ENCODE assay signal across 30 mouse cellular contexts in genomic region chr11:74405201-74405600, GRCm38 (mm10). TPM values are rescaled to one million over a fixed set of nuclear protein-coding genes. Genes with fewer than 3 reads are reported as not detected.
DNase-seq lines count a peak whose midpoint lies in the region; ATAC-seq and TF ChIP-seq lines count a peak whose summit lies in the region.
"Had no signal": no experiment of that assay in that cellular context is flagged by ENCODE, and none has a peak within 500 bp of the region (broad histone marks: within the 10 kb centered on the region; RNA-seq: fewer than 3 reads in every experiment).

No protein-coding gene starts in this region.

- H3K36me3 ChIP-seq in kidney, embryonic 14.5 days (ENCODE audit: control insufficient read depth, insufficient read depth, low read length) = no peaks in the 10 kb centered on the region
- H3K36me3 ChIP-seq: forebrain, embryonic 10.5 days; heart, embryonic 10.5 days had no signal

- ATAC-seq in kidney, embryonic 14.5 days (ENCODE audit: low FRiP score, low TSS enrichment) = no peak
- ATAC-seq: activated CD4-positive, CD25-positive, alpha-beta regulatory T cell, adult 4 months; forebrain, embryonic 14.5 days; forebrain, postnatal 0 days had no signal

- 69% methylated on average over 7 of the region's 7 CpGs for WGBS in kidney, embryonic 14.5 days

- no peak for TF ChIP-seq CTCF in gastrocnemius, adult 2 months (IDR thresholded peaks at IDR 0.05)

- no peak overlapping the region for H3K4me3 ChIP-seq in gastrocnemius, adult 2 months
- no peak overlapping the region for H3K4me3 ChIP-seq in kidney, embryonic 14.5 days (ENCODE audit: low read length)
- H3K4me3 ChIP-seq: forebrain, embryonic 10.5 days; heart, adult 2 months; heart, embryonic 10.5 days; heart, embryonic 13.5 days; hindbrain, embryonic 15.5 days had no signal

- peaks cover 25% of the 10 kb centered on the region for H3K4me1 ChIP-seq in kidney, embryonic 14.5 days (ENCODE audit: control insufficient read depth, insufficient read depth, low read length)

- H3K9me3 ChIP-seq in kidney, embryonic 14.5 days (ENCODE audit: control insufficient read depth, low read length) = no peaks in the 10 kb centered on the region
- H3K9me3 ChIP-seq: forebrain, embryonic 10.5 days; heart, embryonic 10.5 days; heart, embryonic 13.5 days; hindbrain, embryonic 15.5 days had no signal

- no peak overlapping the region for H3K4me2 ChIP-seq in kidney, embryonic 14.5 days (replicated peaks; ENCODE audit: low read depth, low read length)
- H3K4me2 ChIP-seq: heart, embryonic 13.5 days; hindbrain, embryonic 15.5 days had no signal

- intact Hi-C loops in gastrocnemius, adult 2 months (cut with DNase I) = loop anchor here (5.0 kb wide), 1 partner anchor 42 kb away; no protein-coding TSS in a partner anchor

- peak overlapping the region; percentile 20; the same call in 1 of the 2 replicates for H3K27ac ChIP-seq in gastrocnemius, adult 2 months
- H3K27ac ChIP-seq in kidney, embryonic 14.5 days (ENCODE audit: low read depth, low read length) = no peak overlapping the region
- H3K27ac ChIP-seq: forebrain, embryonic 10.5 days; heart, adult 2 months; heart, embryonic 10.5 days; heart, embryonic 13.5 days; hindbrain, embryonic 15.5 days had no signal

- no peaks in the 10 kb centered on the region for H3K27me3 ChIP-seq in kidney, embryonic 14.5 days (ENCODE audit: control insufficient read depth, insufficient read depth, low read length)
- H3K27me3 ChIP-seq: heart, embryonic 13.5 days; hindbrain, embryonic 15.5 days had no signal

- no peak overlapping the region for H3K9ac ChIP-seq in kidney, embryonic 14.5 days (ENCODE audit: low read depth, low read length)
- H3K9ac ChIP-seq: forebrain, postnatal 0 days; heart, embryonic 13.5 days; hindbrain, embryonic 15.5 days had no signal

- DNase-seq in gastrocnemius, adult 2 months = no peak
- no peak for DNase-seq in gastrocnemius, postnatal 25 days
- peak; percentile 30 to 32 for DNase-seq in thymus, adult 18-20 months
- DNase-seq in thymus, postnatal 10 days (ENCODE audit: low spot score in 2 of 2) = peak; percentile 49 to 55
- DNase-seq in thymus, postnatal 36 days = peak; percentile 51 to 68
- DNase-seq in adrenal gland, postnatal 10 days = no peak
- no peak for DNase-seq in urinary bladder, postnatal 25 days (ENCODE audit: low spot score)
- DNase-seq: adrenal gland, adult 8-10 months; adrenal gland, postnatal 36 days; cerebellum, adult 18-20 months; cerebellum, adult 9-10 months; cerebellum, postnatal 14 days; forebrain, postnatal 0 days; gastrocnemius, postnatal 10 days; heart, adult 2 months; heart, postnatal 14 days; heart, postnatal 4 days had no signal

RNA-seq across cellular contexts. Expression of gene Olfr412, which starts 43.3 kb away (rescaled TPM):
- total RNA-seq in gastrocnemius, adult 2 months (2021) = not detected
- total RNA-seq in gastrocnemius, postnatal 25 days (2021) = not detected
- not detected for total RNA-seq in adrenal gland, postnatal 10 days (2021)
- polyA plus RNA-seq in kidney, embryonic 14.5 days (2014; fragmentation: Nextera tagmentation; extraction: Ambion mirVana) = not detected in 2 replicates
- total RNA-seq: adrenal gland, adult 8-10 months; adrenal gland, postnatal 36 days; ES-E14; forebrain, postnatal 0 days; gastrocnemius, postnatal 10 days; gastrocnemius, postnatal 4 days; heart, adult 2 months; heart, postnatal 14 days; heart, postnatal 4 days had no signal
- polyA plus RNA-seq: activated CD4-positive, CD25-positive, alpha-beta regulatory T cell, adult 4 months; embryonic facial prominence, embryonic 11.5 days; embryonic facial prominence, embryonic 14.5 days; forebrain, embryonic 10.5 days; forebrain, embryonic 14.5 days; forebrain, postnatal 0 days; heart, adult 2 months; heart, embryonic 10.5 days; heart, embryonic 13.5 days; heart, embryonic 16.5 days; hindbrain, embryonic 11.5 days; hindbrain, embryonic 15.5 days had no signal

RNA-seq across cellular contexts. Expression of gene Olfr411, which starts 52.8 kb away (rescaled TPM):
- total RNA-seq in gastrocnemius, adult 2 months (2021) = not detected
- not detected for total RNA-seq in gastrocnemius, postnatal 25 days (2021)
- not detected for total RNA-seq in adrenal gland, postnatal 10 days (2021)
- not detected in 2 replicates for polyA plus RNA-seq in kidney, embryonic 14.5 days (2014; fragmentation: Nextera tagmentation; extraction: Ambion mirVana)
- total RNA-seq: adrenal gland, adult 8-10 months; adrenal gland, postnatal 36 days; ES-E14; forebrain, postnatal 0 days; gastrocnemius, postnatal 10 days; gastrocnemius, postnatal 4 days; heart, adult 2 months; heart, postnatal 14 days; heart, postnatal 4 days had no signal
- polyA plus RNA-seq: activated CD4-positive, CD25-positive, alpha-beta regulatory T cell, adult 4 months; embryonic facial prominence, embryonic 11.5 days; embryonic facial prominence, embryonic 14.5 days; forebrain, embryonic 10.5 days; forebrain, embryonic 14.5 days; forebrain, postnatal 0 days; heart, adult 2 months; heart, embryonic 10.5 days; heart, embryonic 13.5 days; heart, embryonic 16.5 days; hindbrain, embryonic 11.5 days; hindbrain, embryonic 15.5 days had no signal

Comparison
In these comparisons a context has a peak if more than half of its experiments do, and no peak if none do; other contexts are left out.
1. DNase-seq: peak in thymus, adult 18-20 months (2 of 2), thymus, postnatal 10 days (2 of 2) and thymus, postnatal 36 days (2 of 2); none in gastrocnemius, adult 2 months (single experiment), gastrocnemius, postnatal 25 days (single experiment), adrenal gland, postnatal 10 days (single experiment) and urinary bladder, postnatal 25 days (single experiment).